Comparison of ENCODE assay signal across 13 mouse cellular contexts in the genomic region with DNA sequence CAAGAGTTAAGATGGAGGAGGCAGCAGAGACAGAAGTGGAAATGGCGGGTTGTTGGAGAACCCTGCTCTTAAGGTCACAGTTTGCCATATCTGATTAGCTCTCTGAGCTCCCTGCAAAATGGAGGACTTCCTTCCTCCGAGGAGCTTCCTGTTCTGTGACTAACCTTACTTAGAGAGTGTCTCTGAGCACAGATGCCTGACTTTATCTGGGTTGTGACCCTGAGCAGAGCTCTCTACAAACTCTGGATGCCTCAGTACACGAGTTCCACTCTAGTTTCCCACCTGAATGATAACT. TPM values are rescaled to one million over a fixed set of nuclear protein-coding genes. Genes with fewer than 3 reads are reported as not detected.
DNase-seq lines count a peak whose midpoint lies in the region; ATAC-seq and TF ChIP-seq lines count a peak whose summit lies in the region.
"Had no signal": no experiment of that assay in that cellular context is flagged by ENCODE, and none has a peak within 500 bp of the region (broad histone marks: within the 10 kb centered on the region; RNA-seq: fewer than 3 reads in every experiment).

No protein-coding gene starts in this region.

- TF ChIP-seq CTCF in heart, postnatal 0 days (IDR thresholded peaks at IDR 0.05; ENCODE audit: low read depth): no peak

- peaks cover 7% of the 10 kb centered on the region for H3K4me1 ChIP-seq in heart, postnatal 0 days (ENCODE audit: control insufficient read depth, insufficient read depth)

- no peak for DNase-seq in heart, postnatal 0 days (ENCODE audit: low spot score)
- DNase-seq in heart, postnatal 10 days: no peak
- DNase-seq in CD4-positive helper T cell, adult 2 months (ENCODE audit: low read depth, low spot score): peak; percentile 25
- DNase-seq in natural killer cell, adult 2 months (ENCODE audit: low spot score in 2 of 2): no peak
- no peak for DNase-seq in frontal cortex, postnatal 25 days (ENCODE audit: low spot score in 2 of 2)
- no peak for DNase-seq in frontal cortex, postnatal 14 days (ENCODE audit: low spot score in 2 of 2)
- DNase-seq: adrenal gland, postnatal 10 days; cerebellum, adult 11 months; kidney, postnatal 10 days; right cerebral cortex, postnatal 4 days had no signal

- intact Hi-C loops in heart, postnatal 10 days (cut with DNase I): no loop called here

- no peak for ATAC-seq in heart, postnatal 0 days (ENCODE audit: insufficient read depth, low read depth)
- ATAC-seq in granulocyte monocyte progenitor cell, adult 5-6 weeks (replicated peaks; ENCODE audit: poor library complexity, severe bottlenecking): peak; percentile 16
- ATAC-seq in monocyte, adult 5-6 weeks (replicated peaks; ENCODE audit: insufficient number of reproducible peaks, low FRiP score, low TSS enrichment, poor library complexity, severe bottlenecking): peak; percentile 78

- TF ChIP-seq EP300 in heart, postnatal 0 days (IDR thresholded peaks at IDR 0.05; ENCODE audit: low read depth): no peak

- no peak overlapping the region for H3K9ac ChIP-seq in heart, postnatal 0 days (replicated peaks; ENCODE audit: low read depth, low read length)
- H3K9ac ChIP-seq: heart, embryonic 15.5 days had no signal

- no peak overlapping the region for H3K4me3 ChIP-seq in heart, postnatal 0 days (ENCODE audit: low read depth, low read length)
- H3K4me3 ChIP-seq: heart, embryonic 15.5 days had no signal

- 38% methylated on average over 3 of the region's 3 CpGs for WGBS in heart, postnatal 0 days

- H3K4me2 ChIP-seq in heart, postnatal 0 days (ENCODE audit: low read depth, low read length): no peak overlapping the region
- H3K4me2 ChIP-seq: heart, embryonic 15.5 days had no signal

- no peaks in the 10 kb centered on the region for H3K27me3 ChIP-seq in heart, postnatal 0 days (ENCODE audit: control insufficient read depth, insufficient read depth, low read length)
- H3K27me3 ChIP-seq: heart, embryonic 15.5 days had no signal

- no peaks in the 10 kb centered on the region for H3K36me3 ChIP-seq in heart, postnatal 0 days (replicated peaks; ENCODE audit: control insufficient read depth, insufficient read depth, low read length)
- H3K36me3 ChIP-seq: heart, embryonic 15.5 days had no signal

- H3K27ac ChIP-seq in heart, postnatal 0 days (ENCODE audit: low read depth): peak overlapping the region; percentile 56; the same call in 1 of the 2 replicates
- H3K27ac ChIP-seq: heart, embryonic 15.5 days had no signal

- H3K9me3 ChIP-seq in heart, postnatal 0 days (replicated peaks; ENCODE audit: control insufficient read depth, low read length): no peaks in the 10 kb centered on the region
- H3K9me3 ChIP-seq: heart, embryonic 15.5 days had no signal

RNA-seq across cellular contexts. Expression of a gene that starts 3.3 kb away (rescaled TPM):
- total RNA-seq in heart, postnatal 0 days (2014; rRNA removed; ENCODE audit: low replicate concordance): 53.1 and 56.8 TPM in 2 replicates
- polyA plus RNA-seq in heart, postnatal 0 days (2015; fragmentation: Nextera tagmentation; extraction: Ambion mirVana): 87.0 and 91.1 TPM in 2 replicates
- 10 to 100 TPM; 71.1 to 73.4 TPM for total RNA-seq in heart, postnatal 10 days (2021)
- 70.2 and 73.0 TPM in 2 replicates for total RNA-seq in granulocyte monocyte progenitor cell, adult 5-6 weeks (2014; fragmentation: Nextera tagmentation)
- total RNA-seq in granulocyte monocyte progenitor cell, adult 5-6 weeks (2017): 77.2 and 95.9 TPM in 2 replicates
- total RNA-seq in monocyte, adult 5-6 weeks (2017): 80.8 to 103 TPM (median 93.4 TPM) in 3 replicates

RNA-seq across cellular contexts. Expression of a gene that starts 3.7 kb away (rescaled TPM):
- 12.4 and 21.1 TPM in 2 replicates for total RNA-seq in heart, postnatal 0 days (2014; rRNA removed; ENCODE audit: low replicate concordance)
- 8.6 and 9.8 TPM in 2 replicates for polyA plus RNA-seq in heart, postnatal 0 days (2015; fragmentation: Nextera tagmentation; extraction: Ambion mirVana)
- total RNA-seq in heart, postnatal 10 days (2021): 1 to 10 TPM; 7.0 to 7.8 TPM
- 50.8 and 61.6 TPM in 2 replicates for total RNA-seq in granulocyte monocyte progenitor cell, adult 5-6 weeks (2014; fragmentation: Nextera tagmentation)
- 75.7 and 82.9 TPM in 2 replicates for total RNA-seq in granulocyte monocyte progenitor cell, adult 5-6 weeks (2017)
- total RNA-seq in monocyte, adult 5-6 weeks (2017): 3.7 to 12.2 TPM (median 6.1 TPM) in 3 replicates

RNA-seq across cellular contexts. Expression of a gene that starts 43.3 kb away (rescaled TPM):
- total RNA-seq in heart, postnatal 0 days (2014; rRNA removed; ENCODE audit: low replicate concordance): 17.2 and 17.8 TPM in 2 replicates
- polyA plus RNA-seq in heart, postnatal 0 days (2015; fragmentation: Nextera tagmentation; extraction: Ambion mirVana): 8.0 and 9.9 TPM in 2 replicates
- 10 to 100 TPM; 24.6 to 26.1 TPM for total RNA-seq in heart, postnatal 10 days (2021)
- 115 and 187 TPM in 2 replicates for total RNA-seq in granulocyte monocyte progenitor cell, adult 5-6 weeks (2014; fragmentation: Nextera tagmentation)
- total RNA-seq in granulocyte monocyte progenitor cell, adult 5-6 weeks (2017): 39.8 and 58.1 TPM in 2 replicates
- total RNA-seq in monocyte, adult 5-6 weeks (2017): 28.4 to 62.6 TPM (median 29.8 TPM) in 3 replicates
